Mouse (Mus musculus) CH12.LX (cell line): ENCODE measurements around the gene Cd164. TPM values are rescaled to one million over a fixed set of nuclear protein-coding genes. Genes with fewer than 3 reads are reported as not detected.

Experiments used
- DNase-seq: peaks from one replicate; pipeline ENCODE4 v3.0.0-alpha.2; 2013; ENCODE audit errors: extremely low read depth
- H3K27ac ChIP-seq: 2 replicates; pipeline ENCODE4 v1.5.1; 2012; ENCODE audit warnings: low read depth, mild to moderate bottlenecking, control low read depth, moderate library complexity; ENCODE audit not compliant: insufficient read depth
- H3K27me3 ChIP-seq: replicated peaks from 2 replicates; pipeline ENCODE3; 2012; ENCODE audit warnings: inconsistent platforms
- H3K36me3 ChIP-seq, 2 experiments: replicated peaks in 1 of 2; 2 replicates each; pipeline versions ENCODE3 to v1.6.1; 2012; ENCODE audit warnings: inconsistent platforms in 1 of 2, low read length in 1 of 2, mild to moderate bottlenecking in 1 of 2, mixed read lengths in 1 of 2, moderate library complexity in 1 of 2; ENCODE audit not compliant: control insufficient read depth in 1 of 2, insufficient read depth in 1 of 2
- H3K4me1 ChIP-seq, 2 experiments: 2 replicates each; pipeline ENCODE4 v1.6.1; 2012; ENCODE audit warnings: inconsistent platforms in 1 of 2, moderate library complexity in 1 of 2; ENCODE audit not compliant: insufficient read depth in 2 of 2, control insufficient read depth in 1 of 2
- H3K4me2 ChIP-seq: 2 replicates; pipeline ENCODE4 v1.6.1; 2012; ENCODE audit warnings: low read depth, mild to moderate bottlenecking, control low read depth; ENCODE audit not compliant: poor library complexity, insufficient read depth, severe bottlenecking
- H3K4me3 ChIP-seq, 3 experiments: fragments of 150-350 bp in 1 of 3; sonication (generic) in 1 of 3; replicated peaks in 1 of 3; 2 replicates each; pipeline versions ENCODE3 to v1.5.1; 2011 to 2012; ENCODE audit warnings: low read depth in 2 of 3, low read length in 2 of 3, mild to moderate bottlenecking in 2 of 3, moderate library complexity in 2 of 3, control low read depth in 1 of 3, improper control_type of control experiment in 1 of 3, inconsistent platforms in 1 of 3, mixed read lengths in 1 of 3; ENCODE audit not compliant: poor library complexity in 1 of 3
- H3K79me2 ChIP-seq: replicated peaks from 2 replicates; pipeline ENCODE4 v1.6.1; 2012; ENCODE audit warnings: mild to moderate bottlenecking, moderate library complexity; ENCODE audit not compliant: control insufficient read depth, poor library complexity, insufficient read depth, severe bottlenecking; ENCODE audit errors: extremely low read depth
- H3K9ac ChIP-seq: 2 replicates; pipeline ENCODE4 v1.6.1; 2012; ENCODE audit warnings: low read depth, mild to moderate bottlenecking, control low read depth, moderate library complexity; ENCODE audit not compliant: insufficient read depth
- H3K9me3 ChIP-seq: replicated peaks from 2 replicates; pipeline ENCODE3; 2012; ENCODE audit warnings: low read length, inconsistent platforms, mixed read lengths
- CHD1 ChIP-seq: IDR thresholded peaks from 2 replicates; pipeline ENCODE4 v1.6.1; 2012; ENCODE audit warnings: low read depth, low read length, improper control_type of control experiment, inconsistent platforms
- CHD2 ChIP-seq: IDR thresholded peaks from 2 replicates; pipeline ENCODE4 v1.6.1; 2011; ENCODE audit warnings: low read length, improper control_type of control experiment
- E2F4 ChIP-seq: IDR thresholded peaks from 2 replicates; pipeline ENCODE4 v1.6.1; 2011; ENCODE audit warnings: low read depth, low read length, improper control_type of control experiment; ENCODE audit not compliant: insufficient replicate concordance
- ELF1 ChIP-seq: IDR thresholded peaks from 2 replicates; pipeline ENCODE4 v1.6.1; 2014; ENCODE audit warnings: low read depth, mild to moderate bottlenecking, inconsistent platforms, low read length, improper control_type of control experiment
- EP300 ChIP-seq: IDR thresholded peaks from 2 replicates; pipeline ENCODE4 v1.6.1; 2011; ENCODE audit warnings: low read length, improper control_type of control experiment
- ETS1 ChIP-seq: conservative IDR thresholded peaks from 2 replicates; pipeline ENCODE4 v1.6.1; 2012; ENCODE audit warnings: low read depth, mild to moderate bottlenecking, inconsistent platforms, low read length, improper control_type of control experiment, moderate library complexity
- MAX ChIP-seq: IDR thresholded peaks from 2 replicates; pipeline ENCODE4 v1.6.1; 2011; ENCODE audit warnings: low read length, improper control_type of control experiment
- MAZ ChIP-seq: IDR thresholded peaks from 2 replicates; pipeline ENCODE4 v1.6.1; 2012; ENCODE audit warnings: low read depth, mild to moderate bottlenecking, inconsistent platforms, low read length, improper control_type of control experiment, moderate library complexity
- MXI1 ChIP-seq: IDR thresholded peaks from 2 replicates; pipeline ENCODE4 v1.6.1; 2011; ENCODE audit warnings: mild to moderate bottlenecking, low read depth, low read length, improper control_type of control experiment
- MYC ChIP-seq: IDR thresholded peaks from 2 replicates; pipeline ENCODE4 v1.6.1; 2011; ENCODE audit warnings: low read depth, mild to moderate bottlenecking, improper control_type of control experiment, low read length
- NELFE ChIP-seq: IDR thresholded peaks from 2 replicates; pipeline ENCODE4 v1.6.1; 2011; ENCODE audit warnings: low read depth, low read length, improper control_type of control experiment
- POLR2AphosphoS2 ChIP-seq: IDR thresholded peaks from 2 replicates; pipeline ENCODE4 v1.6.1; 2011; ENCODE audit warnings: low read depth, low read length, improper control_type of control experiment
- RCOR1 ChIP-seq: conservative IDR thresholded peaks from 2 replicates; pipeline ENCODE4 v1.6.1; 2012; ENCODE audit warnings: low read depth, mild to moderate bottlenecking, inconsistent platforms, low read length, improper control_type of control experiment
- SIN3A ChIP-seq: IDR thresholded peaks from 2 replicates; pipeline ENCODE4 v1.6.1; 2012; ENCODE audit warnings: low read length, improper control_type of control experiment, inconsistent platforms
- TCF12 ChIP-seq: IDR thresholded peaks from 2 replicates; pipeline ENCODE4 v1.6.1; 2014; ENCODE audit warnings: low read depth, mild to moderate bottlenecking, inconsistent platforms, low read length, improper control_type of control experiment
- ZKSCAN1 ChIP-seq: IDR thresholded peaks from 2 replicates; pipeline ENCODE4 v1.6.1; 2012; ENCODE audit warnings: low read depth, inconsistent platforms, low read length, improper control_type of control experiment, borderline replicate concordance
- ZMIZ1 ChIP-seq: IDR thresholded peaks from 2 replicates; pipeline ENCODE4 v1.6.1; 2012; ENCODE audit warnings: low read depth, mild to moderate bottlenecking, inconsistent platforms, low read length, improper control_type of control experiment
- dilution Hi-C: fragments of 300-500 bp; cut with MboI; formaldehyde crosslinking; loops from 2 replicates; pipeline ENCODE4 v1.14.3; 2020; ENCODE audit warnings: low sequenced_read_pairs; ENCODE audit not compliant: extremely low pct_unique_long_range_greater_than_20kb, extremely low pct_ligation_motif_present
- in situ Hi-C: fragments of 300-500 bp; cut with MboI; formaldehyde crosslinking; loops from 3 replicates; pipeline ENCODE4 v1.14.3; 2019; ENCODE audit warnings: low sequenced_read_pairs, low pct_ligation_motif_present, low pct_unique_long_range_greater_than_20kb, mixed read lengths
- polyA plus RNA-seq: library from polyadenylated mRNA; unstranded; fragments of >175 nt; gene quantifications from 2 replicates; pipeline ENCODE4 v1.2.1, GENCODE M21; 2012; ENCODE audit warnings: low read depth; ENCODE audit not compliant: insufficient read length
- total RNA-seq, 2 experiments: library from RNA; depleted of rRNA; stranded (reverse); fragments of 300-350 nt in 1 of 2; fragments of >200 nt in 1 of 2; gene quantifications; 2 replicates each; pipeline ENCODE4 v1.2.3; 2012 to 2014

The Cd164 gene
- total and polyA plus RNA-seq, 3 experiments, result 41.0 to 191 (median 151) TPM

DNA sequence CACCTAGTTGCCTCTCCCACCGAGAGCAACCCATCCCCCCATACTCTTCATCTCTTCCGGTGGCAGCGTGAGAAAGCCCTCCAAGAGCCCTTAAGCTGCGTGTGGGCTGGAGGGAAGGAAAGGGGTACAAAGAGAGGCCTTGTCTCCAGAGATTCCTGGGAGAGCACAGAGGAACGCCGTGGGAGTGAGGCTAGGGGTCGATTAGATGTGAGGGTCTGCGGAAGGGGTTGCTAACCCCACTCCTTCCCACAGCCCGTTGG is 42.3 kb upstream of the Cd164 start:
- Histone ChIP-seq H3K4me1 (peaks cover 7 to 46% of the 10 kb centered on the region in 2 experiments), H3K9ac (peak overlapping the region; percentile 79), H3K27me3 (no peaks in the 10 kb centered on the region), H3K27ac (peak overlapping the region; percentile 57), H3K4me3 (peak overlapping the region; percentile 67 to 88 (median 79)), H3K36me3 (peaks cover 26 to 41% of the 10 kb centered on the region in 2 experiments), H3K4me2 (peak overlapping the region; percentile 89), H3K9me3 (no peaks in the 10 kb centered on the region), H3K79me2 (0 out of 2 replicates have a peak, but pooled peaks cover 2% of the 10 kb centered on the region)
- TF ChIP-seq ZKSCAN1 (no peak), RCOR1 (0 out of 2 replicates have a peak, but pooled peaks have one; percentile 34), CHD1 (peak; percentile 9; the same call in 1 of the 2 replicates), CHD2 (peak; percentile 53), ETS1 (0 out of 2 replicates have a peak, but pooled peaks have one; percentile 26), ELF1 (peak; percentile 59), MAX (0 out of 2 replicates have a peak, but pooled peaks have one; percentile 23), MAZ (no peak), ZMIZ1 (0 out of 2 replicates have a peak, but pooled peaks have one; percentile 36), MXI1 (0 out of 2 replicates have a peak, but pooled peaks have one; percentile 12), TCF12 (0 out of 2 replicates have a peak, but pooled peaks have one; percentile 18), NELFE (0 out of 2 replicates have a peak, but pooled peaks have one; percentile 43), EP300 (0 out of 2 replicates have a peak, but pooled peaks have one; percentile 31), SIN3A (0 out of 2 replicates have a peak, but pooled peaks have one; percentile 31), E2F4 (no peak), POLR2AphosphoS2 (no peak)
- DNase-seq, result peak; percentile 55
- in situ Hi-C loops, result no loop called here
- dilution Hi-C loops, result no loop called here

DNA sequence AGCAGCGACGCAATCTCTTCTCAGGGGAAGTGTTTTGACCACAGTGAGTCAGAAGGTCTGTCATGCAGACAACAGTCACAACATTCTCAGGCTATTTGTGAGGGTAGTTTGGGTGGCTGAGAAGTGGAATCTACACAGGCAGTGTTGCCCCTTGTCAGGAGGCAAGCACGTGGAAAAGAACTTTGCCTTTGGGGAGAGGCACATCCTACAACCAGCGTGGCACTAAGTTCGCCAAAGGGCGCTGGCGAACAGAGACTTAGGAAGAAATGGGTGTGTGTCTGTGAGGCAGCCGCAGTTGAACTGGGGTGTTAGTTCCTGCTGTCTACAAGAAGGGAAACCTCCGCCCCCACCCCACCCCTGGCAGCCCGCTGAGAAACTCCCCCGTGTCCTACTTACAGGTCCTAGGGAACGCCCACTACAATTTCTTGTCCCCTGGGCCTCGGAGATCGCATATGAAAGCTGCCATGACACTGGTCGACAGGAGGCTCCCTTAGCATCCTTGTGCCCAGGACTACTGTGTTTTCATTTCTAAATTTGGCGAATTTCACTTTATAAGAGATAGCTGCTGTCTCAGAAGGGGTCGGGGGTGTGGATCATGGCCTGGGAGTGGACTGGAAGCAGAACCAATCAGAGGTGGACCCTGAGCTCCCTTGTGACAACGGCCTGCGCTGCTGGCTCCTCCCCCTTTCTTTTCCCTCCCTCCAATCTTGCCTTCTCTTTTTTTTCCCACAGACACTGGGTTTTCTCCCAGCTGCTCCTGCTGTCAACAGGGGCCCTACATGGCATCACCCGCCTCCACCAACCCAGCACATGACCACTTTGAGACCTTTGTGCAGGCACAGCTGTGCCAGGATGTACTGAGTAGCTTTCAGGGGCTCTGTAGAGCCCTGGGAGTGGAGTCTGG is 41.7 kb upstream of the Cd164 start:
- H3K9me3 ChIP-seq, result no peaks in the 10 kb centered on the region
- dilution Hi-C loops, result no loop called here
- TF ChIP-seq SIN3A (0 out of 2 replicates have a peak, but pooled peaks have one; percentile 4), E2F4 (no peak), ELF1 (no peak), MYC (0 out of 2 replicates have a peak, but pooled peaks have one; percentile 27), MXI1 (peak; percentile 46; the same call in 1 of the 2 replicates)
- H3K4me1 ChIP-seq, result peaks cover 7 to 42% of the 10 kb centered on the region in 2 experiments
- peak overlapping the region; percentile 67 to 88 (median 79) for H3K4me3 ChIP-seq
- no peaks in the 10 kb centered on the region for H3K27me3 ChIP-seq
- H3K79me2 ChIP-seq, result 0 out of 2 replicates have a peak, but pooled peaks cover 2% of the 10 kb centered on the region
- peak overlapping the region; percentile 79 for H3K9ac ChIP-seq
- peak; percentile 62 for DNase-seq
- in situ Hi-C loops, result no loop called here
- peak overlapping the region; percentile 57 for H3K27ac ChIP-seq
- H3K36me3 ChIP-seq, result peaks cover 32 to 47% of the 10 kb centered on the region in 2 experiments
- H3K4me2 ChIP-seq, result peak overlapping the region; percentile 89
